Mouse (Mus musculus): Measurements from ENCODE around the gene Zfp423. TPM values are rescaled to one million over a fixed set of nuclear protein-coding genes. Genes with fewer than 3 reads are reported as not detected.

Gene Zfp423
- polyA plus RNA-seq, 1 experiment from 2014 or later: 5.0 TPM

DNA sequence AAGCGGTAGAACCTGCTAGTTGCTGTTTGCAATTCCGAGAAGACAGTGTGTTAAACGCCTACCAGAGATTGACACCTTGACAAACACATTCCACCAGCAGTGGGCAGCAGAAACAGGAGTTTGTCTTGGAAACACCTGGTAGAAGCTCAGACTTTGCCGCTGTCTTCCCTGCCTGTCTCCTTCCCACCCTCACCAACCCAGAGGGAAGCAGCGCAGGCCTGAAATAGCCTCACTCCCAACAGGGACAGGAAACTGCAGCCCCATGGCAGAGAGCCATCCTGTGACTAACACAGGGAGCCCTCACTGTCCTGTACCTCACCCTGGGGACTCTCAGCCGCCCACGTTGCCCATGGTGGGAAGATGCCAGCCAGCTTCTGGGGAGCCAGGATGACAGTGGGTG is 340.3 kb downstream of the Zfp423 start:
- Histone ChIP-seq H3K36me3 (no peaks in the 10 kb centered on the region), H3K4me1 (replicated peaks) (0 out of 2 replicates have a peak, but pooled peaks cover 4% of the 10 kb centered on the region), H3K27me3 (replicated peaks) (no peaks in the 10 kb centered on the region), H3K9me3 (no peaks in the 10 kb centered on the region), H3K4me3 (replicated peaks) (no peak overlapping the region), H3K4me2 (replicated peaks) (no peak overlapping the region), H3K9ac (no peak overlapping the region), H3K27ac (no peak overlapping the region)
- 37% methylated on average over 7 of the region's 7 CpGs for WGBS
- ATAC-seq: no peak

DNA sequence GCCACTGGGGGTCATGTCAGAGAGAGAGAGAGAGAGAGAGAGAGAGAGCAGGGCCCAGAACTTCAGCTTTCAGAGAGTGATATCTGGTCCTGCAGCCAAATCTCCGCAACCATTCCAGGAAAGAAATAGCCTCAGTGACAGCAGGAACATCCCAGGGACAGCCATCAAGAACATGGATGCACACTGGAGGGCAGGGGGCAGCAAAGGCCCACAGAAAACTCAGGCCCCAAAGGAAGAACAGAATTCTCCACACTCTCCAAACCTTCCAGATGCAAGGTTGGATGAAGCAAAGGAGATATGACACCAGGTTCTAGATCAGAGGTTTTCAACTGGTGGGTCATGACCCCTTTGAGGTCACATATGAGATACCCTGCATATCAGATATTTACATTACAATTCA is 345.7 kb downstream of the Zfp423 start:
- H3K9ac ChIP-seq: no peak overlapping the region
- H3K9me3 ChIP-seq: no peaks in the 10 kb centered on the region
- no peaks in the 10 kb centered on the region for H3K4me1 ChIP-seq (replicated peaks)
- no peak overlapping the region for H3K4me3 ChIP-seq (replicated peaks)
- H3K27me3 ChIP-seq (replicated peaks): no peaks in the 10 kb centered on the region
- no peaks in the 10 kb centered on the region for H3K36me3 ChIP-seq
- ATAC-seq: no peak
- WGBS: 92% methylated on average over 1 of the region's 1 CpGs
- H3K27ac ChIP-seq: no peak overlapping the region
- H3K4me2 ChIP-seq (replicated peaks): no peak overlapping the region

Other genes starting within 250 kb of the Zfp423 start
- gene Cnep1r1, start 159.2 kb upstream of the Zfp423 start, polyA plus RNA-seq (2015; fragmentation: Nextera tagmentation; extraction: Ambion mirVana): 39.5 and 42.0 TPM in 2 replicates
- gene Heatr3, start 178.3 kb upstream of the Zfp423 start, polyA plus RNA-seq (2015; fragmentation: Nextera tagmentation; extraction: Ambion mirVana): 39.5 and 41.0 TPM in 2 replicates
- 6.3 and 7.0 TPM in 2 replicates for gene Tent4b, start 239.6 kb upstream of the Zfp423 start, polyA plus RNA-seq (2015; fragmentation: Nextera tagmentation; extraction: Ambion mirVana)

Data from intestine, embryonic 15.5 days (tissue).